Mouse (Mus musculus): ENCODE data around the gene Ica1. TPM values are rescaled to one million over a fixed set of nuclear protein-coding genes. Genes with fewer than 3 reads are reported as not detected.

Gene Ica1
- total and polyA plus RNA-seq, 2 experiments from 2014 or later, result 38.2 to 83.8 TPM

GRCm38 (mm10) chr6:8648185-8648901 lies 129.9 kb downstream of the Ica1 start:
- 79% methylated on average over 10 of the region's 10 CpGs for WGBS

DNA sequence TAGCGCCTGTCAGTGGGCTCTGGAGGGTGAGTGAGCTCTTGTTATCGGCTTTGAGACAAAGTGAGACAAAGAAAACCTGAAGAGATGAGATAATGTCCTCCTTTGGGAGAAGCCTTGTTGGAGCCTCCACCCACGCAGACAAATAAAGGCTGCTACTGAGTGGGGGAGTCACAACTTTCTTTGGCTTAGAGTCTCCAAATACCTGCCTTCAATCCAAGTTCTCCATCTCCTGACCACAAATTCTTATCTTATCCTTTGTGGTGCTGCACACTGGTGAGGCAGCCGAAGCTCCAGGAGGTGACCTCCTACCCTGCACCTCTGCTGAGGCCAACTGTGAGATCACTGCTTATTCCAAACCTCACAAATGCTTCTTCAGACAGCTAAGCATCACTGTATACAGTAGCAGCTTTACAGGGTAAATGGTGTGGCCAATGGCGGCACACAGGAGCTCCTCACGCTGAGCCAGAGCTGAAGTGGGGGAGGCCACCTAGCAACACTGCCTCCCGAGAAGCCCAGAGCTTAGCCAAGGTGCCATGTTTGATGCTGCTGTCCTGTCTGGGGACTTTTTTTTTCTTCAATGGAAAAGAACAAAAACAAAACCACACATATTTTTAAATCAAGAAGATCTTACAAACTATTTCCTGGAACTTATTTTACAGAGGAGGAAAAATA lies 130.6 kb downstream of the Ica1 start:
- Histone ChIP-seq H3K4me1 (ENCODE audit: insufficient read depth, low read length) (no peaks in the 10 kb centered on the region), H3K27ac (no peak overlapping the region), H3K9ac (replicated peaks; ENCODE audit: low read length) (no peak overlapping the region), H3K4me2 (ENCODE audit: low read depth, low read length) (no peak overlapping the region), H3K36me3 (ENCODE audit: insufficient read depth, low read length) (no peaks in the 10 kb centered on the region; the same call in 1 of the 2 replicates), H3K27me3 (ENCODE audit: insufficient read depth, low read length) (no peaks in the 10 kb centered on the region), H3K4me3 (ENCODE audit: low read length) (no peak overlapping the region), H3K9me3 (ENCODE audit: low read length) (no peaks in the 10 kb centered on the region)
- WGBS, result 84% methylated on average over 7 of the region's 7 CpGs
- ATAC-seq (no peak), DNase-seq (ENCODE audit: low spot score) (no peak)
- no peak for TF ChIP-seq CTCF (IDR thresholded peaks at IDR 0.05; ENCODE audit: low read depth)

More at GRCm38 (mm10) chr6:8648185-8648901, 129.9 kb downstream of the Ica1 start:
- H3K27ac ChIP-seq, result no peak overlapping the region
- H3K4me2 ChIP-seq (ENCODE audit: low read depth, low read length), result no peak overlapping the region
- no peak for TF ChIP-seq CTCF (IDR thresholded peaks at IDR 0.05; ENCODE audit: low read depth)
- H3K27me3 ChIP-seq (ENCODE audit: insufficient read depth, low read length), result no peaks in the 10 kb centered on the region
- H3K36me3 ChIP-seq (ENCODE audit: insufficient read depth, low read length), result no peaks in the 10 kb centered on the region; the same call in 1 of the 2 replicates
- H3K9ac ChIP-seq (replicated peaks; ENCODE audit: low read length), result no peak overlapping the region
- ATAC-seq (no peak), DNase-seq (ENCODE audit: low spot score) (no peak)
- H3K9me3 ChIP-seq (ENCODE audit: low read length), result no peaks in the 10 kb centered on the region
- H3K4me3 ChIP-seq (ENCODE audit: low read length), result no peak overlapping the region
- no peaks in the 10 kb centered on the region for H3K4me1 ChIP-seq (ENCODE audit: insufficient read depth, low read length)

GRCm38 (mm10) chr6:8645708-8646107 lies 132.6 kb downstream of the Ica1 start:
- H3K9me3 ChIP-seq (ENCODE audit: low read length), result no peaks in the 10 kb centered on the region
- DNase-seq (ENCODE audit: low spot score), result no peak
- H3K9ac ChIP-seq (replicated peaks; ENCODE audit: low read length), result no peak overlapping the region
- ATAC-seq, result no peak
- no peak overlapping the region for H3K4me3 ChIP-seq (ENCODE audit: low read length)
- H3K27ac ChIP-seq, result no peak overlapping the region
- no peak for TF ChIP-seq CTCF (IDR thresholded peaks at IDR 0.05; ENCODE audit: low read depth)
- WGBS, result 38% methylated on average over 2 of the region's 2 CpGs
- no peaks in the 10 kb centered on the region for H3K27me3 ChIP-seq (ENCODE audit: insufficient read depth, low read length)
- no peaks in the 10 kb centered on the region; the same call in 1 of the 2 replicates for H3K36me3 ChIP-seq (ENCODE audit: insufficient read depth, low read length)
- no peak overlapping the region for H3K4me2 ChIP-seq (ENCODE audit: low read depth, low read length)
- H3K4me1 ChIP-seq (ENCODE audit: insufficient read depth, low read length), result no peaks in the 10 kb centered on the region

DNA sequence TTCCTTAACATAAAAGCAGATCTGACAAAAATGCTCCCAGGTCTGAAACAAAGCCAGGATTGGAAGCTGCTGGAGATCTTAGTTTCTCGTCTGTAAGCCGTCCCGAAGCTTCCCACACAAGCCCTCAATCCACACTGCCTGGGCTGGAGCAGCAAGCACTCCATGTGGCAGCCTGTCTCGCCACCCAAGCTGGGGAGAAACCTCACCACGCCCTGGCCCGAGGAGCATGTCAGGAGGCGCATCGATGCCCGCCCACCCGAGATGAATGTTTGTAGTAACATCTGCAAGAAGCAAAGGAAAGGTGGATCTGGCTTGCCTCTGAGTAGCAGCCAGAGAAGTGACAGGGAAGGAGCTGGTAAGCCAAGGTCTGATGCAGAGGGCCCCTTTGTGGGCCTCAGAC lies 133.6 kb downstream of the Ica1 start:
- Histone ChIP-seq H3K4me2 (ENCODE audit: low read depth, low read length) (no peak overlapping the region), H3K9ac (replicated peaks; ENCODE audit: low read length) (no peak overlapping the region), H3K27me3 (ENCODE audit: insufficient read depth, low read length) (no peaks in the 10 kb centered on the region), H3K36me3 (ENCODE audit: insufficient read depth, low read length) (no peaks in the 10 kb centered on the region), H3K4me1 (ENCODE audit: insufficient read depth, low read length) (no peaks in the 10 kb centered on the region), H3K27ac (no peak overlapping the region), H3K9me3 (ENCODE audit: low read length) (no peaks in the 10 kb centered on the region), H3K4me3 (ENCODE audit: low read length) (no peak overlapping the region)
- 88% methylated on average over 10 of the region's 10 CpGs for WGBS
- ATAC-seq (no peak), DNase-seq (ENCODE audit: low spot score) (no peak)
- no peak for TF ChIP-seq CTCF (IDR thresholded peaks at IDR 0.05; ENCODE audit: low read depth)

GRCm38 (mm10) chr6:8640863-8641262 lies 137.4 kb downstream of the Ica1 start:
- H3K4me1 ChIP-seq (ENCODE audit: insufficient read depth, low read length), result no peaks in the 10 kb centered on the region
- no peak overlapping the region for H3K9ac ChIP-seq (replicated peaks; ENCODE audit: low read length)
- 94% methylated on average over 5 of the region's 5 CpGs for WGBS
- no peaks in the 10 kb centered on the region for H3K36me3 ChIP-seq (ENCODE audit: insufficient read depth, low read length)
- no peaks in the 10 kb centered on the region for H3K9me3 ChIP-seq (ENCODE audit: low read length)
- DNase-seq (ENCODE audit: low spot score), result no peak
- H3K27ac ChIP-seq, result no peak overlapping the region
- no peaks in the 10 kb centered on the region for H3K27me3 ChIP-seq (ENCODE audit: insufficient read depth, low read length)
- TF ChIP-seq CTCF (IDR thresholded peaks at IDR 0.05; ENCODE audit: low read depth), result no peak
- no peak for ATAC-seq
- H3K4me2 ChIP-seq (ENCODE audit: low read depth, low read length), result no peak overlapping the region
- no peak overlapping the region for H3K4me3 ChIP-seq (ENCODE audit: low read length)

GRCm38 (mm10) chr6:8639526-8639925 lies 138.8 kb downstream of the Ica1 start:
- Histone ChIP-seq H3K4me1 (ENCODE audit: insufficient read depth, low read length) (no peaks in the 10 kb centered on the region), H3K27me3 (ENCODE audit: insufficient read depth, low read length) (no peaks in the 10 kb centered on the region), H3K9ac (replicated peaks; ENCODE audit: low read length) (no peak overlapping the region), H3K9me3 (ENCODE audit: low read length) (no peaks in the 10 kb centered on the region), H3K4me2 (ENCODE audit: low read depth, low read length) (no peak overlapping the region), H3K27ac (no peak overlapping the region), H3K36me3 (ENCODE audit: insufficient read depth, low read length) (no peaks in the 10 kb centered on the region), H3K4me3 (ENCODE audit: low read length) (no peak overlapping the region)
- ATAC-seq (no peak), DNase-seq (ENCODE audit: low spot score) (no peak)
- WGBS, result 81% methylated on average over 2 of the region's 2 CpGs
- no peak for TF ChIP-seq CTCF (IDR thresholded peaks at IDR 0.05; ENCODE audit: low read depth)

DNA sequence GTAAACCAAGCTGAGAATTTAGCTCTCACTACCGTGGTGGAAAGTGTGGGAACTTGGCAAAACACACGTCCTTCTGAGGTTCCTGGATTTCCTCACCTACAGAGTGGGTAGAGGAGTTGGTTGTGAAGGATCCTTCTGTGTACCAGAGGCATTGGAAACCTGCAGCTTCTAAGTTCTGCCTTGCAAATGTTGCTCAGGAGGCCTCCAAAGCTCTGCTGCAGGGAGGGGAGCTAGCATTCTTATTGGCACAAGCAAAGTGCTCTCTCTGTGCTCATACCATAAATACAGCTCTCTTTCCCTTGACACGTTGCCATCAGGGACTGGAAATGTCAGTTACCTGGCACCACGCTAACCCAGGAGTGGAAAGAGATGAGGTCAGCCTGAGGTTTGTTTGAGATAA lies 139.4 kb downstream of the Ica1 start:
- WGBS, result 85% methylated on average over 4 of the region's 4 CpGs
- TF ChIP-seq CTCF (IDR thresholded peaks at IDR 0.05; ENCODE audit: low read depth), result no peak
- H3K4me3 ChIP-seq (ENCODE audit: low read length), result no peak overlapping the region
- no peak overlapping the region for H3K27ac ChIP-seq
- H3K9me3 ChIP-seq (ENCODE audit: low read length), result no peaks in the 10 kb centered on the region
- no peaks in the 10 kb centered on the region for H3K36me3 ChIP-seq (ENCODE audit: insufficient read depth, low read length)
- no peaks in the 10 kb centered on the region for H3K27me3 ChIP-seq (ENCODE audit: insufficient read depth, low read length)
- no peak for DNase-seq (ENCODE audit: low spot score)
- no peak for ATAC-seq
- no peak overlapping the region for H3K9ac ChIP-seq (replicated peaks; ENCODE audit: low read length)
- H3K4me1 ChIP-seq (ENCODE audit: insufficient read depth, low read length), result no peaks in the 10 kb centered on the region
- no peak overlapping the region for H3K4me2 ChIP-seq (ENCODE audit: low read depth, low read length)

Measured in hindbrain, postnatal 0 days (tissue).